Mouse (Mus musculus) forebrain, embryonic 15.5 days (tissue): ENCODE data around the gene Clk1. TPM values are rescaled to one million over a fixed set of nuclear protein-coding genes. Genes with fewer than 3 reads are reported as not detected.

Experiments used
- ATAC-seq: fragments of 200-750 bp; cut with Nextera tagmentation; replicated peaks from 2 replicates; pipeline ENCODE4 v1.8.0; 2017; ENCODE audit warnings: mild to moderate bottlenecking, moderate TSS enrichment, moderate library complexity
- H3K27ac ChIP-seq: fragments of 300-500 bp; sonication (generic); replicated peaks from 2 replicates; pipeline ENCODE4 v1.5.1; 2015; ENCODE audit warnings: mild to moderate bottlenecking, inconsistent platforms
- H3K27me3 ChIP-seq: fragments of 300-500 bp; sonication (generic); 2 replicates; pipeline ENCODE4 v1.6.1; 2015; ENCODE audit warnings: inconsistent platforms
- H3K36me3 ChIP-seq: fragments of 300-500 bp; sonication (generic); 2 replicates; pipeline ENCODE4 v1.6.1; 2015; ENCODE audit warnings: mild to moderate bottlenecking, inconsistent platforms
- H3K4me1 ChIP-seq: fragments of 300-500 bp; sonication (generic); 2 replicates; pipeline ENCODE4 v1.6.1; 2015; ENCODE audit warnings: inconsistent platforms
- H3K4me2 ChIP-seq: fragments of 300-500 bp; sonication (generic); replicated peaks from 2 replicates; pipeline ENCODE4 v1.6.1; 2015; ENCODE audit warnings: mild to moderate bottlenecking, inconsistent platforms
- H3K4me3 ChIP-seq: fragments of 300-500 bp; sonication (generic); 2 replicates; pipeline ENCODE4 v1.5.1; 2015; ENCODE audit warnings: mild to moderate bottlenecking, inconsistent platforms
- H3K9ac ChIP-seq: fragments of 300-500 bp; sonication (generic); replicated peaks from 2 replicates; pipeline ENCODE4 v1.6.1; 2015; ENCODE audit warnings: mild to moderate bottlenecking, inconsistent platforms
- H3K9me3 ChIP-seq: fragments of 300-500 bp; sonication (generic); 2 replicates; pipeline ENCODE4 v1.6.1; 2016; ENCODE audit warnings: inconsistent platforms
- WGBS: fragments of 180-500 bp; shearing (Covaris S2); methylation state at CpG from one replicate; pipeline ENCODE4 v1.1.7; 2015; ENCODE audit warnings: mixed read lengths; 5-methylcytosine and 5-hydroxymethylcytosine counted together
- polyA plus RNA-seq: library from polyadenylated mRNA; unstranded; fragments of >200 nt; fragmentation: Nextera tagmentation; extraction: Ambion mirVana; gene quantifications from 2 replicates; pipeline ENCODE4 v1.2.1, GENCODE M21; 2015

Clk1 gene
- 181 and 182 TPM in 2 replicates for polyA plus RNA-seq

- Histone ChIP-seq H3K27me3 (no peaks in the 10 kb centered on the region), H3K4me1 (peaks cover 27% of the 10 kb centered on the region), H3K36me3 (peaks cover 24% of the 10 kb centered on the region), H3K4me2 (peak within 1 kb of the TSS; percentile 66), H3K4me3 (peak within 1 kb of the TSS; percentile 92), H3K27ac (peak within 1 kb of the TSS; percentile 99), H3K9me3 (no peaks in the 10 kb centered on the region), H3K9ac (peak within 1 kb of the TSS; percentile 99)
- under 1% methylated on average over 79 of the region's 79 CpGs for WGBS
- peak; percentile 95 for ATAC-seq
Measured at GRCm38 (mm10) chr1:58423371-58424248, at the start of gene Clk1. TSS of gene Clk1 (minus strand) at chr1:58424066.

- Histone ChIP-seq H3K27ac (no peak overlapping the region), H3K4me3 (no peak overlapping the region), H3K4me1 (no peaks in the 10 kb centered on the region), H3K9ac (no peak overlapping the region), H3K4me2 (no peak overlapping the region), H3K27me3 (no peaks in the 10 kb centered on the region), H3K9me3 (no peaks in the 10 kb centered on the region), H3K36me3 (peaks cover 74% of the 10 kb centered on the region)
- 93% methylated on average over 4 of the region's 4 CpGs for WGBS
- no peak for ATAC-seq
Measured at GRCm38 (mm10) chr1:58465561-58465960, 41.7 kb upstream of the Clk1 start.

- no peak overlapping the region for H3K4me3 ChIP-seq
- no peak for ATAC-seq
- H3K4me2 ChIP-seq = no peak overlapping the region
- no peak overlapping the region for H3K9ac ChIP-seq
- no peak overlapping the region for H3K27ac ChIP-seq
- 89% methylated on average over 4 of the region's 4 CpGs for WGBS
- no peaks in the 10 kb centered on the region for H3K9me3 ChIP-seq
- H3K4me1 ChIP-seq = no peaks in the 10 kb centered on the region
- peaks cover 73% of the 10 kb centered on the region for H3K36me3 ChIP-seq
- no peaks in the 10 kb centered on the region for H3K27me3 ChIP-seq
Measured at GRCm38 (mm10) chr1:58465042-58465441, 41.2 kb upstream of the Clk1 start.

- H3K27ac ChIP-seq = no peak overlapping the region
- no peaks in the 10 kb centered on the region for H3K27me3 ChIP-seq
- no peak overlapping the region for H3K4me2 ChIP-seq
- peaks cover 69% of the 10 kb centered on the region for H3K36me3 ChIP-seq
- no peak for ATAC-seq
- H3K4me3 ChIP-seq = no peak overlapping the region
- H3K9ac ChIP-seq = no peak overlapping the region
- no peaks in the 10 kb centered on the region for H3K4me1 ChIP-seq
- 88% methylated on average over 2 of the region's 2 CpGs for WGBS
- no peaks in the 10 kb centered on the region for H3K9me3 ChIP-seq
Measured at GRCm38 (mm10) chr1:58463935-58464334, 40.1 kb upstream of the Clk1 start.

- Histone ChIP-seq H3K9me3 (no peaks in the 10 kb centered on the region), H3K4me3 (no peak overlapping the region), H3K9ac (no peak overlapping the region), H3K36me3 (peaks cover 86% of the 10 kb centered on the region), H3K27me3 (no peaks in the 10 kb centered on the region), H3K4me2 (no peak overlapping the region), H3K4me1 (no peaks in the 10 kb centered on the region), H3K27ac (no peak overlapping the region)
- 98% methylated on average over 3 of the region's 3 CpGs for WGBS
- no peak for ATAC-seq
Measured at GRCm38 (mm10) chr1:58460566-58460965, 36.7 kb upstream of the Clk1 start.

- WGBS = 65% methylated on average over 2 of the region's 2 CpGs
- Histone ChIP-seq H3K9me3 (no peaks in the 10 kb centered on the region), H3K36me3 (peaks cover 90% of the 10 kb centered on the region), H3K4me2 (no peak overlapping the region), H3K4me3 (no peak overlapping the region), H3K9ac (no peak overlapping the region), H3K27me3 (no peaks in the 10 kb centered on the region), H3K27ac (no peak overlapping the region), H3K4me1 (no peaks in the 10 kb centered on the region)
- no peak for ATAC-seq
Measured at GRCm38 (mm10) chr1:58458867-58459266, 35.0 kb upstream of the Clk1 start.

GRCm38 (mm10) chr1:58458175-58458574 lies 34.3 kb upstream of the Clk1 start:
- Histone ChIP-seq H3K9me3 (no peaks in the 10 kb centered on the region), H3K36me3 (peaks cover 90% of the 10 kb centered on the region), H3K27me3 (no peaks in the 10 kb centered on the region), H3K4me1 (no peaks in the 10 kb centered on the region), H3K27ac (no peak overlapping the region), H3K4me2 (no peak overlapping the region), H3K4me3 (no peak overlapping the region), H3K9ac (no peak overlapping the region)
- 87% methylated on average over 5 of the region's 5 CpGs for WGBS
- no peak for ATAC-seq

GRCm38 (mm10) chr1:58454316-58454715 lies 30.4 kb upstream of the Clk1 start:
- Histone ChIP-seq H3K9ac (no peak overlapping the region), H3K9me3 (no peaks in the 10 kb centered on the region), H3K4me2 (no peak overlapping the region), H3K4me3 (no peak overlapping the region), H3K27ac (no peak overlapping the region), H3K27me3 (no peaks in the 10 kb centered on the region), H3K36me3 (peaks cover 86% of the 10 kb centered on the region), H3K4me1 (no peaks in the 10 kb centered on the region)
- ATAC-seq = no peak
- WGBS = 94% methylated on average over 6 of the region's 6 CpGs

- Histone ChIP-seq H3K27ac (no peak overlapping the region), H3K9me3 (no peaks in the 10 kb centered on the region), H3K4me3 (no peak overlapping the region), H3K4me2 (no peak overlapping the region), H3K9ac (no peak overlapping the region), H3K4me1 (peaks cover 32% of the 10 kb centered on the region), H3K36me3 (peaks cover 31% of the 10 kb centered on the region), H3K27me3 (no peaks in the 10 kb centered on the region)
- no peak for ATAC-seq
- 91% methylated on average over 7 of the region's 7 CpGs for WGBS
Measured at GRCm38 (mm10) chr1:58448396-58448795, 24.5 kb upstream of the Clk1 start.

GRCm38 (mm10) chr1:58447766-58448165 lies 23.9 kb upstream of the Clk1 start:
- Histone ChIP-seq H3K9ac (no peak overlapping the region), H3K27ac (no peak overlapping the region), H3K27me3 (no peaks in the 10 kb centered on the region), H3K4me1 (peaks cover 32% of the 10 kb centered on the region), H3K4me2 (no peak overlapping the region), H3K36me3 (peaks cover 25% of the 10 kb centered on the region), H3K4me3 (no peak overlapping the region), H3K9me3 (no peaks in the 10 kb centered on the region)
- 96% methylated on average over 7 of the region's 7 CpGs for whole genome bisulfite sequencing
- ATAC-seq = no peak

- H3K36me3 ChIP-seq = peaks cover 23% of the 10 kb centered on the region
- H3K9ac ChIP-seq = peak overlapping the region; percentile 75
- 3% methylated on average over 11 of the region's 11 CpGs for WGBS
- no peaks in the 10 kb centered on the region for H3K9me3 ChIP-seq
- peak overlapping the region; percentile 69 for H3K4me2 ChIP-seq
- peak; percentile 23; the same call in 1 of the 2 replicates for ATAC-seq
- no peaks in the 10 kb centered on the region for H3K27me3 ChIP-seq
- peak overlapping the region; percentile 70 for H3K4me3 ChIP-seq
- peak overlapping the region; percentile 94 for H3K27ac ChIP-seq
- H3K4me1 ChIP-seq = peaks cover 32% of the 10 kb centered on the region
Measured at GRCm38 (mm10) chr1:58445861-58446260, 22.0 kb upstream of the Clk1 start.

GRCm38 (mm10) chr1:58445143-58445722 lies 21.4 kb upstream of the Clk1 start, which contains the start of the genes Nif3l1 and Ppil3:
TSS of gene Nif3l1 (plus strand) at chr1:58445151.
TSS of gene Ppil3 (minus strand) at chr1:58445486.
- Histone ChIP-seq H3K27ac (peak within 1 kb of the TSS; percentile 94), H3K4me3 (peak within 1 kb of the TSS; percentile 70), H3K9ac (peak within 1 kb of the TSS; percentile 75), H3K27me3 (no peaks in the 10 kb centered on the region), H3K4me1 (peaks cover 32% of the 10 kb centered on the region), H3K36me3 (peaks cover 22% of the 10 kb centered on the region), H3K9me3 (no peaks in the 10 kb centered on the region), H3K4me2 (peak within 1 kb of the TSS; percentile 69)
- WGBS = under 1% methylated on average over 33 of the region's 33 CpGs
- peak; percentile 98 for ATAC-seq
